Mouse (Mus musculus): ENCODE measurements around the gene Slc3a2. TPM values are rescaled to one million over a fixed set of nuclear protein-coding genes. Genes with fewer than 3 reads are reported as not detected.

Gene Slc3a2
- total RNA-seq, 2 experiments from 2014 or later = 29.4 to 36.7 TPM

GRCm38 (mm10) chr19:8662337-8662736 is 60.8 kb downstream of the Slc3a2 start:
- peak; percentile 43 for DNase-seq

- DNase-seq = no peak
Observed at GRCm38 (mm10) chr19:8661821-8662307, 61.3 kb downstream of the Slc3a2 start.

Small RNA genes lying within 50 kb of the gene (microRNA-seq; reads per million reads assigned to microRNA genes)
- gene Mir6992 = 0.25 to 0.64 reads per million in 2 experiments

Other genes starting within 250 kb of the Slc3a2 start
- gene Slc22a8, start 132.1 kb downstream of the Slc3a2 start, total RNA-seq (2021) = under 1 TPM in 1 of 2 experiments, not detected in 1; 0.07 TPM
- not detected for gene Slc22a6, start 105.3 kb downstream of the Slc3a2 start, total RNA-seq (2021)
- under 1 TPM; 0.11 to 0.16 TPM for gene Chrm1, start 59.6 kb downstream of the Slc3a2 start, total RNA-seq (2021)
- gene Wdr74, start 12.5 kb upstream of the Slc3a2 start, total RNA-seq (2021) = 10 to 100 TPM; 26.5 to 27.4 TPM
- under 1 TPM in 1 of 2 experiments, not detected in 1; 0.65 TPM for gene 1700092M07Rik, start 17.3 kb upstream of the Slc3a2 start, total RNA-seq (2021)
- 10 to 100 TPM; 35.6 to 46.3 TPM for gene Stx5a, start 18.0 kb upstream of the Slc3a2 start, total RNA-seq (2021)
- gene Nxf1, start 33.7 kb upstream of the Slc3a2 start, total RNA-seq (2021) = 10 to 100 TPM; 40.8 to 61.8 TPM
- gene Tmem223, start 47.6 kb upstream of the Slc3a2 start, total RNA-seq (2021) = 10 to 100 TPM; 81.9 to 82.5 TPM
- 10 to 100 TPM; 13.6 to 14.1 TPM for gene Tmem179b, start 51.1 kb upstream of the Slc3a2 start, total RNA-seq (2021)
- gene Taf6l, start 63.0 kb upstream of the Slc3a2 start, total RNA-seq (2021) = 10 to 100 TPM in 1 of 2 experiments, 1 to 10 TPM in 1; 8.5 to 12.0 TPM
- gene Polr2g, start 75.2 kb upstream of the Slc3a2 start, total RNA-seq (2021) = 10 to 100 TPM; 40.9 to 45.1 TPM
- gene Zbtb3, start 79.2 kb upstream of the Slc3a2 start, total RNA-seq (2021) = 1 to 10 TPM; 1.0 to 1.4 TPM
- gene Ttc9c, start 96.0 kb upstream of the Slc3a2 start, total RNA-seq (2021) = 10 to 100 TPM; 11.8 to 15.7 TPM
- gene Hnrnpul2, start 96.6 kb upstream of the Slc3a2 start, total RNA-seq (2021) = 10 to 100 TPM; 42.2 to 47.8 TPM
- not detected for gene AC129217.1, start 106.4 kb upstream of the Slc3a2 start, total RNA-seq (2021)
- gene Bscl2, start 114.1 kb upstream of the Slc3a2 start, total RNA-seq (2021) = 10 to 100 TPM; 16.8 to 19.5 TPM
- gene Gng3, start 115.8 kb upstream of the Slc3a2 start, total RNA-seq (2021) = under 1 TPM; 0.66 to 0.77 TPM
- 10 to 100 TPM; 11.5 to 14.0 TPM for gene Lrrn4cl, start 127.4 kb upstream of the Slc3a2 start, total RNA-seq (2021)
- gene Ubxn1, start 148.1 kb upstream of the Slc3a2 start, total RNA-seq (2021) = 100 to 1,000 TPM; 169 to 172 TPM
- gene Uqcc3, start 157.6 kb upstream of the Slc3a2 start, total RNA-seq (2021) = 10 to 100 TPM; 55.2 to 58.1 TPM
- gene Lbhd1, start 160.4 kb upstream of the Slc3a2 start, total RNA-seq (2021) = 10 to 100 TPM in 1 of 2 experiments, 1 to 10 TPM in 1; 7.2 to 11.8 TPM
- gene Gm49403, start 160.6 kb upstream of the Slc3a2 start, total RNA-seq (2021) = not detected
- gene 1810009A15Rik, start 165.5 kb upstream of the Slc3a2 start, total RNA-seq (2021) = 10 to 100 TPM; 25.6 to 29.6 TPM
- 1 to 10 TPM in 1 of 2 experiments, not detected in 1; 3.3 TPM for gene Gm49416, start 165.6 kb upstream of the Slc3a2 start, total RNA-seq (2021)
- gene Ints5, start 169.6 kb upstream of the Slc3a2 start, total RNA-seq (2021) = 10 to 100 TPM; 10.7 to 14.6 TPM
- 10 to 100 TPM; 42.1 to 58.8 TPM for gene Ganab, start 174.7 kb upstream of the Slc3a2 start, total RNA-seq (2021)
- 10 to 100 TPM; 23.4 to 27.6 TPM for gene B3gat3, start 197.0 kb upstream of the Slc3a2 start, total RNA-seq (2021)
- 1 to 10 TPM; 4.2 to 5.6 TPM for gene Rom1, start 206.0 kb upstream of the Slc3a2 start, total RNA-seq (2021)
- 10 to 100 TPM; 11.7 to 15.9 TPM for gene Eml3, start 206.2 kb upstream of the Slc3a2 start, total RNA-seq (2021)
- 10 to 100 TPM; 37.7 to 49.7 TPM for gene Mta2, start 218.5 kb upstream of the Slc3a2 start, total RNA-seq (2021)
- 10 to 100 TPM in 1 of 2 experiments, 1 to 10 TPM in 1; 9.1 to 11.2 TPM for gene Tut1, start 230.5 kb upstream of the Slc3a2 start, total RNA-seq (2021)
- gene Eef1g, start 243.7 kb upstream of the Slc3a2 start, total RNA-seq (2021) = 100 to 1,000 TPM; 640 to 671 TPM